Mouse (Mus musculus): Measurements from ENCODE around the gene Scrt2.

DNA sequence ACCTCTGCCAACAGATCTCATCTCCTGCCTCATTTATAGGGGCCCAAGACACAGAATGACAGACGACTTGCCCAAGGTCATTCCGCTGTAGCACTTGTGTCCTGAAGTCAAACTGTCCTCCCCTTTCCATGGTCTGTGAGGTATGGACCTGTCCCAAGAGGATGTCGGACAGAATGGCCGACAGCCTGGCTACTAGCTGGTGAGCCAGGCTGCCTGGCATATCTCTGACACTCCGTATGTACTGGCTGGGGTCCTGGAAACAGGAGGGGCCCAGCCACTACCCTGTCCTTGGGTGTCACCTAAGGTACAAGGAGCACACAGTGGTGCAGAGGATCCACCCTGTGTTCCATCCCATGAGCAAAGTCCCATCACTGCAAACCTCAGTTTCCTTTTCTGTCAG lies 9.2 kb downstream of the Scrt2 start:
- no peak for TF ChIP-seq CTCF (IDR thresholded peaks at IDR 0.05; ENCODE audit: control insufficient read depth, insufficient read depth, insufficient replicate concordance, low read depth, low read length)
- TF ChIP-seq POLR2A (IDR thresholded peaks at IDR 0.05; ENCODE audit: control insufficient read depth, low read depth, low read length), result no peak
